Mouse (Mus musculus) erythroblast, adult 5-6 weeks (primary cell): ENCODE data around the gene Bfar. TPM values are rescaled to one million over a fixed set of nuclear protein-coding genes. Genes with fewer than 3 reads are reported as not detected.

Source experiments
- total RNA-seq, 2 experiments: library from RNA; stranded (forward) in 1 of 2; stranded (reverse) in 1 of 2; fragments of 150-400 nt in 1 of 2; fragments of 200-764, 138-1000 nt in 1 of 2; gene quantifications; 2 replicates each; pipeline versions ENCODE4 v1.2.3 to v1.2.4; 2015 to 2017; ENCODE audit warnings: low replicate concordance in 2 of 2

Bfar gene
- total RNA-seq, 2 experiments from 2014 or later: 10.4 to 10.6 TPM

Other genes starting within 250 kb of the Bfar start
- gene Parn, start 3.7 kb upstream of the Bfar start, total RNA-seq (2015; ENCODE audit: low replicate concordance): 2.9 and 3.1 TPM in 2 replicates
- gene Parn, start 3.7 kb upstream of the Bfar start, total RNA-seq (2017; ENCODE audit: low replicate concordance): 8.5 and 8.7 TPM in 2 replicates
- 1.5 and 3.6 TPM in 2 replicates for gene 3110001I22Rik, start 71 bp downstream of the Bfar start, total RNA-seq (2015; ENCODE audit: low replicate concordance)
- gene 3110001I22Rik, start 71 bp downstream of the Bfar start, total RNA-seq (2017; ENCODE audit: low replicate concordance): 6.0 and 6.3 TPM in 2 replicates
- gene Pla2g10, start 59.1 kb downstream of the Bfar start, total RNA-seq (2015; ENCODE audit: low replicate concordance): not detected in 2 replicates
- not detected in 2 replicates for gene Pla2g10, start 59.1 kb downstream of the Bfar start, total RNA-seq (2017; ENCODE audit: low replicate concordance)
- gene Rrn3, start 108.8 kb downstream of the Bfar start, total RNA-seq (2015; ENCODE audit: low replicate concordance): 6.3 and 8.5 TPM in 2 replicates
- 7.2 and 9.3 TPM in 2 replicates for gene Rrn3, start 108.8 kb downstream of the Bfar start, total RNA-seq (2017; ENCODE audit: low replicate concordance)
- gene Ntan1, start 147.0 kb downstream of the Bfar start, total RNA-seq (2015; ENCODE audit: low replicate concordance): 23.4 and 23.8 TPM in 2 replicates
- 6.3 and 18.1 TPM in 2 replicates for gene Ntan1, start 147.0 kb downstream of the Bfar start, total RNA-seq (2017; ENCODE audit: low replicate concordance)
- 11.7 and 13.8 TPM in 2 replicates for gene Pdxdc1, start 231.3 kb downstream of the Bfar start, total RNA-seq (2015; ENCODE audit: low replicate concordance)
- 20.0 and 21.2 TPM in 2 replicates for gene Pdxdc1, start 231.3 kb downstream of the Bfar start, total RNA-seq (2017; ENCODE audit: low replicate concordance)
- 1.9 and 3.8 TPM in 2 replicates for gene Mpv17l, start 231.3 kb downstream of the Bfar start, total RNA-seq (2015; ENCODE audit: low replicate concordance)
- gene Mpv17l, start 231.3 kb downstream of the Bfar start, total RNA-seq (2017; ENCODE audit: low replicate concordance): 0.56 and 0.60 TPM in 2 replicates